Mouse (Mus musculus) embryonic fibroblast, embryonic 13.5 days (primary cell): Measurements from ENCODE around the gene Syne2. TPM values are rescaled to one million over a fixed set of nuclear protein-coding genes. Genes with fewer than 3 reads are reported as not detected.

ENCODE experiments used
- H3K27ac ChIP-seq: 2 replicates; pipeline ENCODE4 v1.5.1; 2012; ENCODE audit warnings: low read length, control low read depth, inconsistent platforms; ENCODE audit not compliant: insufficient read depth
- H3K4me1 ChIP-seq: 2 replicates; pipeline ENCODE4 v1.6.1; 2011; ENCODE audit warnings: low read length; ENCODE audit not compliant: control insufficient read depth, insufficient read depth
- H3K4me3 ChIP-seq: 2 replicates; pipeline ENCODE4 v1.5.1; 2011; ENCODE audit warnings: mild to moderate bottlenecking, control low read depth, low read length; ENCODE audit not compliant: insufficient read depth
- CTCF ChIP-seq: IDR thresholded peaks from 2 replicates; pipeline ENCODE4 v1.5.1; 2011; ENCODE audit warnings: mild to moderate bottlenecking, control low read depth, low read length, moderate library complexity, borderline replicate concordance; ENCODE audit not compliant: insufficient read depth
- POLR2A ChIP-seq: IDR thresholded peaks from 2 replicates; pipeline ENCODE4 v1.6.1; 2011; ENCODE audit warnings: low read depth, mild to moderate bottlenecking, control low read depth, low read length, moderate library complexity
- polyA plus RNA-seq: library from polyadenylated mRNA; stranded (reverse); fragments of >200 nt; gene quantifications from 2 replicates; pipeline ENCODE4 v1.2.4, GENCODE M21; 2011; ENCODE audit warnings: low read depth; ENCODE audit not compliant: missing spikeins, insufficient read length

Gene Syne2
- polyA plus RNA-seq, 1 experiment, result 10.9 TPM

- Histone ChIP-seq H3K27ac (no peak overlapping the region), H3K4me3 (no peak overlapping the region), H3K4me1 (peaks cover 4% of the 10 kb centered on the region; the same call in 1 of the 2 replicates)
- TF ChIP-seq POLR2A (no peak), CTCF (no peak)
Measured at GRCm38 (mm10) chr12:76070386-76070785, 252.5 kb downstream of the Syne2 start.

- peaks cover 4% of the 10 kb centered on the region; the same call in 1 of the 2 replicates for H3K4me1 ChIP-seq
- no peak overlapping the region for H3K4me3 ChIP-seq
- TF ChIP-seq CTCF, result no peak
- no peak for TF ChIP-seq POLR2A
- no peak overlapping the region for H3K27ac ChIP-seq
Measured at GRCm38 (mm10) chr12:76071935-76072849, 254.3 kb downstream of the Syne2 start.

GRCm38 (mm10) chr12:76073066-76073826 lies 255.3 kb downstream of the Syne2 start:
- TF ChIP-seq POLR2A, result no peak
- no peak for TF ChIP-seq CTCF
- Histone ChIP-seq H3K4me3 (no peak overlapping the region), H3K27ac (no peak overlapping the region), H3K4me1 (peaks cover 4% of the 10 kb centered on the region; the same call in 1 of the 2 replicates)

- Histone ChIP-seq H3K27ac (no peak overlapping the region), H3K4me3 (no peak overlapping the region), H3K4me1 (peaks cover 4% of the 10 kb centered on the region; the same call in 1 of the 2 replicates)
- no peak for TF ChIP-seq CTCF
- no peak for TF ChIP-seq POLR2A
Measured at GRCm38 (mm10) chr12:76073981-76074380, 256.0 kb downstream of the Syne2 start.

GRCm38 (mm10) chr12:76080876-76081556 lies 263.1 kb downstream of the Syne2 start:
- Histone ChIP-seq H3K27ac (no peak overlapping the region), H3K4me3 (no peak overlapping the region), H3K4me1 (no peaks in the 10 kb centered on the region)
- TF ChIP-seq POLR2A, result no peak
- TF ChIP-seq CTCF, result no peak

GRCm38 (mm10) chr12:76081557-76082211 lies 263.8 kb downstream of the Syne2 start:
- H3K4me3 ChIP-seq, result no peak overlapping the region
- H3K27ac ChIP-seq, result no peak overlapping the region
- H3K4me1 ChIP-seq, result no peaks in the 10 kb centered on the region
- no peak for TF ChIP-seq CTCF
- no peak for TF ChIP-seq POLR2A

- no peak overlapping the region for H3K27ac ChIP-seq
- H3K4me3 ChIP-seq, result no peak overlapping the region
- H3K4me1 ChIP-seq, result no peaks in the 10 kb centered on the region
- no peak for TF ChIP-seq CTCF
- no peak for TF ChIP-seq POLR2A
Measured at GRCm38 (mm10) chr12:76085066-76085465, 267.1 kb downstream of the Syne2 start.

- H3K4me1 ChIP-seq, result no peaks in the 10 kb centered on the region
- H3K27ac ChIP-seq, result no peak overlapping the region
- no peak for TF ChIP-seq POLR2A
- no peak for TF ChIP-seq CTCF
- H3K4me3 ChIP-seq, result no peak overlapping the region
Measured at GRCm38 (mm10) chr12:76085956-76086905, 268.3 kb downstream of the Syne2 start.
